Mouse (Mus musculus) stomach, postnatal 0 days (tissue): ENCODE measurements at regions not wholly inside any gene's neighbourhood (a gene's known extent, or its start where the extent isn't known, plus 50 kb on each side); places are given as distances from the start of the nearest gene placed in this dataset.
A peak's percentile ranks its signal among the peaks of the same experiment; 100 is the strongest.

ENCODE experiments used
- ATAC-seq: fragments of 200-750 bp; cut with Nextera tagmentation; 2 replicates; pipeline ENCODE4 v1.8.0; 2017; ENCODE audit not compliant: low FRiP score, low TSS enrichment
- DNase-seq: peaks from one replicate; pipeline ENCODE4 v3.0.0-alpha.2; 2016; ENCODE audit warnings: low spot score
- H3K27ac ChIP-seq: fragments of 300-500 bp; sonication (generic); replicated peaks from 2 replicates; pipeline ENCODE4 v1.5.1; 2014; ENCODE audit warnings: mild to moderate bottlenecking, control low read depth
- H3K27me3 ChIP-seq: fragments of 300-500 bp; sonication (generic); 2 replicates; pipeline ENCODE4 v1.6.1; 2014; ENCODE audit warnings: low read length; ENCODE audit not compliant: control insufficient read depth, insufficient read depth
- H3K36me3 ChIP-seq: fragments of 300-500 bp; sonication (generic); 2 replicates; pipeline ENCODE4 v1.6.1; 2014; ENCODE audit warnings: low read length, mixed read lengths; ENCODE audit not compliant: control insufficient read depth, insufficient read depth
- H3K4me1 ChIP-seq: fragments of 300-500 bp; sonication (generic); replicated peaks from 2 replicates; pipeline ENCODE4 v1.6.1; 2014; ENCODE audit warnings: antibody characterized with exemption; ENCODE audit not compliant: control insufficient read depth, insufficient read depth
- H3K4me2 ChIP-seq: fragments of 300-500 bp; sonication (generic); replicated peaks from 2 replicates; pipeline ENCODE4 v1.6.1; 2014; ENCODE audit warnings: low read depth, mild to moderate bottlenecking, control low read depth, moderate library complexity
- H3K4me3 ChIP-seq: fragments of 300-500 bp; sonication (generic); 2 replicates; pipeline ENCODE4 v1.5.1; 2014; ENCODE audit warnings: low read depth, low read length, control low read depth
- H3K9ac ChIP-seq: fragments of 300-500 bp; sonication (generic); 2 replicates; pipeline ENCODE4 v1.6.1; 2014; ENCODE audit warnings: mild to moderate bottlenecking, low read length, control low read depth, mixed read lengths
- H3K9me3 ChIP-seq: fragments of 300-500 bp; sonication (generic); 2 replicates; pipeline ENCODE4 v1.6.1; 2016; ENCODE audit warnings: low read length; ENCODE audit not compliant: control insufficient read depth
- CTCF ChIP-seq: IDR thresholded peaks from 2 replicates; pipeline ENCODE4 v1.5.1; 2016; ENCODE audit warnings: antibody characterized with exemption, low read depth, mild to moderate bottlenecking, moderate library complexity
- EP300 ChIP-seq: optimal IDR thresholded peaks from 2 replicates; pipeline ENCODE3; 2016; ENCODE audit warnings: antibody characterized with exemption
- WGBS: fragments of 180-500 bp; shearing (Covaris S2); extraction: QIAGEN DNeasy Blood & Tissue Kit; methylation state at CpG from one replicate; pipeline ENCODE4 v1.1.7; 2014; 5-methylcytosine and 5-hydroxymethylcytosine counted together

GRCm38 (mm10) chr7:95578633-95579032 is 592.4 kb upstream of the Tenm4 start:
- no peak overlapping the region for H3K9ac ChIP-seq
- no peak for TF ChIP-seq CTCF
- TF ChIP-seq EP300: no peak
- no peak overlapping the region for H3K4me2 ChIP-seq
- H3K27ac ChIP-seq: no peak overlapping the region
- DNase-seq (no peak), ATAC-seq (no peak)
- no peaks in the 10 kb centered on the region for H3K4me1 ChIP-seq
- no peak overlapping the region for H3K4me3 ChIP-seq
- WGBS: 92% methylated on average over 2 of the region's 2 CpGs
- no peaks in the 10 kb centered on the region for H3K36me3 ChIP-seq
- H3K9me3 ChIP-seq: no peaks in the 10 kb centered on the region
- H3K27me3 ChIP-seq: no peaks in the 10 kb centered on the region

GRCm38 (mm10) chr7:95581325-95581724 is 589.7 kb upstream of the Tenm4 start:
- no peaks in the 10 kb centered on the region for H3K27me3 ChIP-seq
- H3K36me3 ChIP-seq: no peaks in the 10 kb centered on the region
- no peak overlapping the region for H3K27ac ChIP-seq
- no peaks in the 10 kb centered on the region for H3K9me3 ChIP-seq
- WGBS: 71% methylated on average over 7 of the region's 7 CpGs
- no peak overlapping the region for H3K9ac ChIP-seq
- ATAC-seq (no peak), DNase-seq (no peak)
- H3K4me2 ChIP-seq: no peak overlapping the region
- TF ChIP-seq EP300 (no peak), CTCF (no peak)
- no peaks in the 10 kb centered on the region for H3K4me1 ChIP-seq
- H3K4me3 ChIP-seq: no peak overlapping the region

GRCm38 (mm10) chr7:95598339-95598738 is 572.7 kb upstream of the Tenm4 start:
- DNase-seq (no peak), ATAC-seq (no peak)
- no peak overlapping the region for H3K27ac ChIP-seq
- H3K4me3 ChIP-seq: no peak overlapping the region
- 68% methylated on average over 2 of the region's 2 CpGs for WGBS
- no peaks in the 10 kb centered on the region for H3K36me3 ChIP-seq
- no peak overlapping the region for H3K4me2 ChIP-seq
- H3K9ac ChIP-seq: no peak overlapping the region
- no peaks in the 10 kb centered on the region for H3K4me1 ChIP-seq
- no peaks in the 10 kb centered on the region for H3K27me3 ChIP-seq
- TF ChIP-seq CTCF (no peak), EP300 (no peak)
- no peaks in the 10 kb centered on the region for H3K9me3 ChIP-seq

- H3K36me3 ChIP-seq: no peaks in the 10 kb centered on the region
- H3K27me3 ChIP-seq: no peaks in the 10 kb centered on the region
- no peaks in the 10 kb centered on the region for H3K4me1 ChIP-seq
- no peak for DNase-seq
- no peak overlapping the region for H3K9ac ChIP-seq
- no peaks in the 10 kb centered on the region for H3K9me3 ChIP-seq
- 83% methylated on average over 2 of the region's 2 CpGs for WGBS
- H3K4me3 ChIP-seq: no peak overlapping the region
- no peak overlapping the region for H3K4me2 ChIP-seq
- no peak for ATAC-seq
- H3K27ac ChIP-seq: no peak overlapping the region
- no peak for TF ChIP-seq CTCF
- TF ChIP-seq EP300: no peak
Measured at GRCm38 (mm10) chr7:95613736-95614135, 557.3 kb upstream of the Tenm4 start.

GRCm38 (mm10) chr7:95617370-95617769 is 553.7 kb upstream of the Tenm4 start:
- no peak for ATAC-seq
- no peaks in the 10 kb centered on the region for H3K9me3 ChIP-seq
- no peaks in the 10 kb centered on the region for H3K4me1 ChIP-seq
- no peaks in the 10 kb centered on the region for H3K36me3 ChIP-seq
- DNase-seq: peak; percentile 22
- no peak overlapping the region for H3K9ac ChIP-seq
- H3K4me2 ChIP-seq: no peak overlapping the region
- TF ChIP-seq EP300 (no peak), CTCF (no peak)
- 33% methylated on average over 2 of the region's 2 CpGs for WGBS
- H3K4me3 ChIP-seq: no peak overlapping the region
- no peak overlapping the region for H3K27ac ChIP-seq
- H3K27me3 ChIP-seq: no peaks in the 10 kb centered on the region

- no peak overlapping the region for H3K4me2 ChIP-seq
- no peaks in the 10 kb centered on the region for H3K36me3 ChIP-seq
Measured at GRCm38 (mm10) chr7:95618170-95618569, 552.9 kb upstream of the Tenm4 start.

More at GRCm38 (mm10) chr7:95618170-95618569, 552.9 kb upstream of the Tenm4 start:
- no peaks in the 10 kb centered on the region for H3K4me1 ChIP-seq
- ATAC-seq: no peak
- no peak overlapping the region for H3K9ac ChIP-seq
- DNase-seq: no peak
- no peak overlapping the region for H3K4me3 ChIP-seq
- H3K9me3 ChIP-seq: no peaks in the 10 kb centered on the region
- no peaks in the 10 kb centered on the region for H3K27me3 ChIP-seq
- H3K27ac ChIP-seq: no peak overlapping the region
- no peak for TF ChIP-seq CTCF
- no peak for TF ChIP-seq EP300
